24 mouse cellular contexts compared by ENCODE assay signal in genomic region chr9:42859959-42860794, GRCm38 (mm10).
DNase-seq lines count a peak whose midpoint lies in the region; ATAC-seq lines count a peak whose summit lies in the region.
"Had no signal": no experiment of that assay in that cellular context is flagged by ENCODE, and none has a peak within 500 bp of the region (broad histone marks: within the 10 kb centered on the region; RNA-seq: fewer than 3 reads in every experiment).

No protein-coding gene starts in this region.

- peaks cover 22% of the 10 kb centered on the region for H3K4me1 ChIP-seq in neural tube, embryonic 15.5 days
- peaks cover 16% of the 10 kb centered on the region for H3K4me1 ChIP-seq in forebrain, embryonic 15.5 days

- H3K9ac ChIP-seq in neural tube, embryonic 15.5 days (replicated peaks): no peak overlapping the region
- no peak overlapping the region for H3K9ac ChIP-seq in forebrain, embryonic 15.5 days (replicated peaks)
- H3K9ac ChIP-seq: embryonic facial prominence, embryonic 13.5 days; hindbrain, embryonic 15.5 days; limb, embryonic 12.5 days; liver, embryonic 13.5 days; lung, embryonic 15.5 days had no signal

- peak; percentile 70 for ATAC-seq in common myeloid progenitor, adult 5-6 weeks (replicated peaks; ENCODE audit: low read depth, poor library complexity, severe bottlenecking)
- no peak for ATAC-seq in frontal cortex, adult (ENCODE audit: low TSS enrichment)
- ATAC-seq in neural tube, embryonic 15.5 days (ENCODE audit: low FRiP score): no peak
- no peak for ATAC-seq in forebrain, embryonic 15.5 days (replicated peaks)
- ATAC-seq: forebrain, embryonic 14.5 days; intestine, embryonic 16.5 days had no signal

- no peaks in the 10 kb centered on the region for H3K9me3 ChIP-seq in neural tube, embryonic 15.5 days (replicated peaks)
- H3K9me3 ChIP-seq in forebrain, embryonic 15.5 days: no peaks in the 10 kb centered on the region
- H3K9me3 ChIP-seq: embryonic facial prominence, embryonic 13.5 days; heart, embryonic 10.5 days; hindbrain, embryonic 15.5 days; limb, embryonic 12.5 days; liver, embryonic 13.5 days; lung, embryonic 15.5 days had no signal

- WGBS in neural tube, embryonic 15.5 days: 80% methylated on average over 10 of the region's 10 CpGs
- WGBS in forebrain, embryonic 15.5 days: 82% methylated on average over 10 of the region's 10 CpGs

- DNase-seq in 416B (ENCODE audit: low read depth): peak; percentile 79
- peak; percentile 15 to 30 for DNase-seq in CD8-positive naive resting alpha-beta T cell, adult 2 months (ENCODE audit: low read depth in 2 of 2, low spot score in 2 of 2)
- DNase-seq in naive thymus-derived CD4-positive, alpha-beta T cell, adult 2 months (ENCODE audit: low read depth): peak; percentile 53
- DNase-seq in retina, postnatal 1 day: no peak
- DNase-seq: B cell, adult 2 months; cerebellum, postnatal 10 days; gastrocnemius, postnatal 36 days; kidney, postnatal 4 days; layer of hippocampus, adult 9-11 months; liver, embryonic 13.5 days; midbrain, embryonic 14.5 days had no signal

- no peaks in the 10 kb centered on the region for H3K36me3 ChIP-seq in neural tube, embryonic 15.5 days
- no peaks in the 10 kb centered on the region for H3K36me3 ChIP-seq in forebrain, embryonic 15.5 days
- H3K36me3 ChIP-seq: embryonic facial prominence, embryonic 13.5 days; G1E; heart, embryonic 10.5 days; hindbrain, embryonic 15.5 days; limb, embryonic 12.5 days; liver, embryonic 13.5 days; lung, embryonic 15.5 days had no signal

- H3K4me2 ChIP-seq in neural tube, embryonic 15.5 days: no peak overlapping the region
- no peak overlapping the region for H3K4me2 ChIP-seq in forebrain, embryonic 15.5 days (replicated peaks)
- H3K4me2 ChIP-seq: embryonic facial prominence, embryonic 13.5 days; hindbrain, embryonic 15.5 days; limb, embryonic 12.5 days; liver, embryonic 13.5 days; lung, embryonic 15.5 days had no signal

- no peak overlapping the region for H3K4me3 ChIP-seq in neural tube, embryonic 15.5 days (replicated peaks)
- H3K4me3 ChIP-seq in forebrain, embryonic 15.5 days: no peak overlapping the region
- H3K4me3 ChIP-seq: embryonic facial prominence, embryonic 13.5 days; heart, embryonic 10.5 days; hindbrain, embryonic 15.5 days; limb, embryonic 12.5 days; liver, embryonic 13.5 days; lung, embryonic 15.5 days; myocyte had no signal

- no peak overlapping the region for H3K27ac ChIP-seq in neural tube, embryonic 15.5 days (replicated peaks)
- no peak overlapping the region for H3K27ac ChIP-seq in forebrain, embryonic 15.5 days (replicated peaks)
- H3K27ac ChIP-seq: embryonic facial prominence, embryonic 13.5 days; heart, embryonic 10.5 days; hindbrain, embryonic 15.5 days; limb, embryonic 12.5 days; liver, embryonic 13.5 days had no signal

- peaks cover 8% of the 10 kb centered on the region; the same call in 1 of the 2 replicates for H3K27me3 ChIP-seq in neural tube, embryonic 15.5 days (replicated peaks)
- no peaks in the 10 kb centered on the region for H3K27me3 ChIP-seq in forebrain, embryonic 15.5 days
- H3K27me3 ChIP-seq: embryonic facial prominence, embryonic 13.5 days; hindbrain, embryonic 15.5 days; limb, embryonic 12.5 days; liver, embryonic 13.5 days; lung, embryonic 15.5 days had no signal
